Mouse (Mus musculus) adrenal gland, adult (tissue): Measurements from ENCODE around the gene Ccdc61.

Source experiments
- DNase-seq, 2 experiments: peaks; one replicate each; pipeline ENCODE4 v3.0.0; 2022 to 2023; ENCODE audit warnings: low spot score in 1 of 2; ENCODE audit not compliant: inconsistent age in 2 of 2

Ccdc61 gene

GRCm38 (mm10) chr7:18910241-18910831, at the start of gene Ccdc61:
Gene Ccdc61 (minus strand): TSS chr7:18910415.
- peak; percentile 97 to 100 for DNase-seq

GRCm38 (mm10) chr7:18959446-18959845, 49.2 kb upstream of the Ccdc61 start:
- DNase-seq, result peak; percentile 44 to 72

DNA sequence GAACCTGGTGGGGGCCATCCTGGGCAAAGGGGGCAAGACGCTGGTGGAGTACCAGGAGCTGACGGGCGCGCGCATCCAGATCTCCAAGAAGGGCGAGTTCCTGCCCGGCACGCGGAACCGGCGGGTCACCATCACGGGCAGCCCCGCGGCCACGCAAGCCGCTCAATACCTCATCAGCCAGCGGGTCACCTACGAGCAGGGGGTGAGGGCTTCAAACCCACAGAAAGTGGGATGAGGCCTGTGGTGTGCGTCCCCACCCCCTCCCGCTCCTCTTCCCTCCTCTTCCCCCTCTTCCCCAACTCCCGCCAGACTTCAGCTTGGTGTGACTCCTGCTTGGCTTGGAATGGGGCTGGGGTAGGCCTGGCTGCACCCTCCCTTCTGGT, 48.2 kb upstream of the Ccdc61 start:
- DNase-seq, result no peak

- DNase-seq, result peak; percentile 80 to 90
Measured at GRCm38 (mm10) chr7:18957569-18958383, 47.6 kb upstream of the Ccdc61 start.

DNA sequence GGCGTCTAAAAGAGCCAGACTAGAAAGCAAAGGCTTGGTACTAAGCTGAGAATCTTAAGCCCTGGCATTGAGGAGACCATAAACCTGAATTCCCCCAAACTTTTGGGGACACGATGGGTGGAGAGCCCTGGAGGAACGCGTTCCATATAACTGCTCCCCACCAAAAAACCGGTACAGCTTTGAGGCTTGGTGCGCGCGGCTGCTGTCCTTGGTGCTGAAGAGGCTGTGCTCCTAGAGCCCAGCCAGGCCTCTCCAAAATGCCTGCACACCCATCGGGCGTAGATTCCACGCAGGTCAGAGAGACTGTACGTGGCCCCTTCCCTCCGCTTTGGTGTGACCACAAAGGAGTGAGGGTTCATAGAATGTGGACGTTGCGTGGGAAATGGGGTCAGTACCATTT, 41.2 kb upstream of the Ccdc61 start:
- peak; percentile 38 to 78 for DNase-seq

GRCm38 (mm10) chr7:18950523-18951315, 40.5 kb upstream of the Ccdc61 start:
- DNase-seq, result peak in 1 of 2 experiments; percentile 46

DNA sequence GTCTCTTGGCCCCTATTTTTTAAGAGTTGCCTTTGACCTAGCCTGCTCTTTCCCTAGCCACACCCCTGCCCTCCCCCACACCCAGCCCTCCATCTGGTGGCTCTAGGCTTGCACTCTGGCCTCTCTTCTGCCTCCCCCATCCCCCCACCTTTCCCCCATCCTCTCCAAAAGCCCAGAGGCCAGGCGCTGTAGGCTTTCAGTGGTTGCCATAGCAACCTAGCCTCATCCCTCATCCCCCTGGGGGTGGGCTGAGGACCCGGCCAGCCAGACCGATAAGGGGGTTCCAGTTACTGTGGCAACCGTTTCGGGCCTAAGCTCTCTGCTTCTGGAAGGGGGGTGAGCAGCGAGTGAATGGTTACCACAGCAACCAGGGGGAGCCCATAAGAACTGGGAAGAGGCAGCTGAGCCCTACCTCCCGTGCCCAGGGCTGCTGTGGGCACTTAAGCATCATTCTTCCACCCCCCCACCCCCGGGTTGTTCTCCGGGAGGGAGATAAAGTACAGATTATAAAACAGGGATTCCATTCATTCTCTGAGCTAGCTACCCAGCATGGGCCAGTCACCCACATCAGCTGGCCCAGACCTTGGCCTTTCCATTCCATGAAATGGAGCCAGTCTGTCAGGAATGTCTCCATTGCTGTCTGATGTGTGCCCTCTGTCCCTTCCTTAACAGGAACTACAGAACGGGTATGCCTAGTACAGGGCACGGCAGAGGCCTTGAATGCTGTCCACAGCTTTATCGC, 39.7 kb upstream of the Ccdc61 start:
- no peak for DNase-seq

- peak; percentile 54 to 68 for DNase-seq
Measured at GRCm38 (mm10) chr7:18948151-18948550, 37.9 kb upstream of the Ccdc61 start.

DNA sequence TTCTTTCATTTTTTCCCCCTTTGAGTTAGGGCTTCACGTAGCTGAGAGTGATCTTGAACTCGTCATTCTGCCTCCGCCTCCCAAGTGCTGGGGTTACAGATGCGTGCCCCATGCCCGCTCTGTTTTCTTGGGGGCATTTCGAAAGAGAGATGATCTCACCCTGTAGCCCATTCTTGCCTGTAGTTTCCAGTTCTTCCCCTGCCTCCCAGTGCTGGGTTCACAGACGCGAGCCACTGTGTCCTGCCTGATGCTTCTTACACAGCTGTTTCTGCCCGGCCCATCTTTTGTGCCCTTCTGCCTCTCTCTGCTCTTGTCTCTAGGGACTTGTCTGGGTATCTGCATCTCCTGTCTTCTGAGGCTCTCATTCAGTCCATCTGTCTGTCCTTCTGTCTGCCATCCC, 32.6 kb upstream of the Ccdc61 start:
- DNase-seq, result no peak

DNA sequence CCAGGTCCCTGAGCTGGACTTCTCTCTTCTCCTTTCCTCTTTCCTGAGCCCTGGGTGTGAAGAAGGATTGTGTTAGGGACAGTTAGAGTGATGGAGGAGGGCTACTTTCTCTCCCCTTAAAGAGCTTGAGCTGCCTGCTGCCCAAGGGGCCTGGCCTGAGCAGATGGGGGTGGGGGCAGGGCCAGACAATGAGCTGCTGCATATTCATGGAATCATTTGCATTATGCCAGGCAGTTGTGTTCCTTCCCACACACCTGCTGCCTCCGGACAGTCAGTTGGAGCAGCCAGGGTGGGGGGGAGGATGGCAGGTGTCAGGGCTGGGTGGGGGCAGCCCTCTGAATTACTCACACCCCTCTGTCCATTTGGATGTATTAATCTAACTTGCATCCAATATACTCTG, 32.2 kb upstream of the Ccdc61 start:
- no peak for DNase-seq

DNA sequence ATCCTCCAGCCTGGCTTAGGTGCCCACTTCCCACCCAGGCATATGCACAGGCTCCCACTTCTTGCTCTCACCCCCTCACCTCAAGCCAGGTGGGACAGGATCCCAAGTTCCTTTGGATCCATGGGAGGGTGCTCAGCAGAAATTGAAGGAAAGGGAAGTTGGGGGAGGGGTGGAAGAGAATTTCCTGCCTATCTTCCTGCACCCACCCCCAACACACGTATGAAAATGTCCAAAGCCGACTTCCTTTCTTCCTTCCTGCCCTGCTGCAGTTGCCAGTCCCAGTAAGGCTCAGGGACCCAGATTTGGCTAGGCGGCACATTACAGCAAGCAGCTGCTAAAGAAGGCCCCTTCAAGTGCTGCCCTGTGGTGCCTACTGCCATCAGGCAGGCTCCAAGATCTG, 17.5 kb upstream of the Ccdc61 start:
- peak; percentile 37 to 70 for DNase-seq

DNA sequence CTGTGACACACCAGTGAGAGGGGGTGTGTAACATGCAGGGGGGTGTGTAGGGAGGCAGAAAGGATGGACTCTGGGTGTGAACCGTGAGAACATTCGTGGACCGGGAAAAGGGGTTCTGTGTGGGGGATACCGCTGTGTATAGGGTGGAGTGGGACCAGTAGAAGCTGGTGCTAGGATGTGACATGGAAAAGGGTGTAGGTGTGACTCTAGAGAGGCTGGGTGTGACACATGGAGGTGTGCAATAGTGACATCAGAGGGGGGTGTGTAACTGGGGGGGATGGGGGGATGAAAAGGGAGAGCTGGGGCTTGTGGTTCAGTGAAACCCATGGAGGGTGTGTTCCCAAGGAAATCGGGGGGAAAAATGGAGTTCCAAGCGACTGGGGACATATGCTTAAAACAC, 16.7 kb upstream of the Ccdc61 start:
- DNase-seq, result no peak

DNA sequence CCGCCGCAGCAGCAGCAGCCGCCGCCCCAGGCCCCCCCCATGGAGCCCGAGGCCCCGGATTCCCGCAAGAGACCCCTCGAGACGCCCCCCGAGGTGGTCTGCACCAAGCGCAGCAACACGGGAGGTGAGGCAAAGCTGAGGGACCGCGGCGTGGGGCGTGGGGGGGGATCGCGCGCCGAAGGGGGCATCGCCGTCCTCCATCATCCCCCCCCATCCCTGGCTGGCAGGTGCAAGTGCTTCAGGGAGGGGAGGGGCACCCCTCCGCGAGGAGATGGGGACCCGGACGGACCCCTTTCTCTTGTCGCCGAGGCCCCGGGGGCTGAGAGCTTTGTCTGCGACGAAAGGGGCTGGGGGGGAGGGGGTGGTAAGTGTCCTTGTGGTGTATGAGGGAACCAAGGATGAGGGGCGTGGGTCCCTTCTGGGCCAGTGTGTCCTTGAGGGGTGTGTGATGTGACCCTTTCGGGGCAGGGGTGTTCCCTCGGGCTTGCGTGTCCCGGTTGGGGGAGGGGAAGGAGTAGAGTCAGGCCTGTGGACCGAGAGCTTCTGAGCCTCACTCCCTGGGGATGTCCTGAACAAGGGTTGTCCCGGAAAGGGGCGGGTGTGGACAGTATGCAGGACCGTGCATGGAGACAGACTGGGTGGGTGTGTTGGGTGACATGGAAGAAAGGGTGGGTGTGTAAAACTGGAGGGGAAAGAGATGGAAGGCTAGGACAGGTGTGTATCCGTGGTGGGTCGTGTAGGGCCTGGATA, 16.0 kb upstream of the Ccdc61 start:
- DNase-seq, result peak; percentile 60 to 78

DNA sequence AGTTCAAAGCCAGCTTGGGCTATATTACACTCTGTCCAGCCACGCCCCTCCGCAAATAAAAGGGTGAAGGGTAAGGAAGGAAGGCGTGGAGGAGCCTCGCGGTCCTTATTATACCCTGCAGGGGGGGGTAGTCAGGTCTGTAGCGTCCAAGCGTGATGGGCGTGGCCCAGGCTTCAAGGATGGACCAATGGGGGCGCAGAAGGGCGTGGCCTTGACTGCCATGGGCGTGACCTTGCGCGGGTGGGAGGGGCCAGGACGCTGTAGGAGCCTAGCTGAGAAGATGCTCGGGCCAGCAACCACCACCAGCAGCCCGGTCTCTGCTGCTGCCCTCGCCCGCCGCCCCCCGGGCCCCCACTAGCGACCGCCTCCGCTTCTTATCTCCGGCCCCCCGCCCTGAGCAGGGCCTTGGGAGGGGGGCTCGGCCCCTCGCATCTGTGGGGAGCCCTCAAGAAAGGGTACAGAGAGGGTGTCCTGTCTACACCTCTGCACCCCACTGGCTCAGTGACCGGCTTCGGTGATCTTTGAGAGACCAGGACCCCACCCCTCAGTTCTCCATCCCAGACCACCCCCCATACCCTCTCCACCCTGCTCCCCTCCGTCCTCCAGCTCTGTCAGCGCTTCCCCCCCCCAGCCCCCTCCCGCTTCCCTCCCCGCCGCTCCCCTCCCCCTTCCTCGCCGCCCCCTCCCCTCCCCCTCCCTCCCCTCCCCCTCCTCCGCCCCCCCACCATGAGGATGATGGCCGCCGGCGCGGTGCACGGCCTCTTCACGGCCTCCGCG, 15.1 kb upstream of the Ccdc61 start, which contains the start of gene Nova2:
Gene Nova2, plus strand, starts transcription at position 727 of the 777 bp plus-strand sequence.
- peak; percentile 91 to 96 for DNase-seq

DNA sequence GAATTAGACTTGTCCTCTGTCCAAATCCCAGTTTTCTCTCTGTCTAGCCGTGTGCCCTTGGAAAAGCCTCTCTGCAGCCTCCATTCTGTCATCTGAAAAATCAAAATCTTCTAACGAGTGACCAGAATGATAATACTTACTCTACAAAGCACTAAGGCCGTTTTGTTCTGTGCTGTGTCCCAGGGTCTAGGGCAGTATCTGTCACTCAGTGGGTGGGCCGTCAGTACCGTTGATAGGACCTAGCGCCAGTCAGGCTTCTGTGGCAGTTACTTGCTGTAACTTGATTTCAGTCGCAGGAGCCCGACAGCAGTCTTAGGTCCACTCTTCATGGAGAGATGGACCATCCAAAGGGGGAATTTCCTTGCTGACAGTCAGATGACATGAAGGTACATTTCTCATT, 14.1 kb upstream of the Ccdc61 start:
- DNase-seq, result no peak

GRCm38 (mm10) chr7:18923711-18924191, 13.5 kb upstream of the Ccdc61 start:
- DNase-seq, result no peak

GRCm38 (mm10) chr7:18923267-18923666, 13.1 kb upstream of the Ccdc61 start:
- no peak for DNase-seq

DNA sequence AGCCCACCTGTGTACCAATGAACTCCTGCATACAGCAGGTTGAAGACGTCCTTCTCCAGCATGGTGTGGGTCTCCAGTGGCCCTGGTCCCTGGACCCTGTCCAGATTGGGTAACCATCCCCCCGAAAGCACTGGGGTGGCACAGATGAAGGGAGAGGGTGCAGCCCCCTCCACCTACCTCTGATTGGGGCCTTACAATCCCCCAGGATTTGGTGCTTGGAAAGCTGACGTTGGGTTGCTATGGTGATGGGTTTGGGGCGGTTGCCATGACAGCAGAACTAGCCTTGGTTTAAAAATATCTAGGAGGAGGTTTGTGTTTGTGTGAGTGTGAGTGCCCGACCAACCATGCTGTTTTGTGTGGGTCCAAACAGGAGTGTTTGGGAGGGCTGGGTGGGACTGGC, 12.6 kb upstream of the Ccdc61 start:
- no peak for DNase-seq

GRCm38 (mm10) chr7:18921069-18921468, 10.9 kb upstream of the Ccdc61 start:
- peak; percentile 72 to 81 for DNase-seq
